Mouse (Mus musculus) layer of hippocampus, postnatal 36 days (tissue): ENCODE results near the gene Calhm4. TPM values are rescaled to one million over a fixed set of nuclear protein-coding genes. Genes with fewer than 3 reads are reported as not detected.

ENCODE experiments used
- total RNA-seq, 2 experiments: library from RNA; stranded (reverse); gene quantifications; 2 replicates each; pipeline ENCODE4 v1.2.3; 2021

The Calhm4 gene
- total RNA-seq, 2 experiments from 2014 or later = not detected

Other genes starting within 250 kb of the Calhm4 start
- not detected for gene Sult3a1, start 186.6 kb downstream of the Calhm4 start, total RNA-seq
- 1 to 10 TPM; 4.2 to 4.4 TPM for gene Rsph4a, start 139.2 kb downstream of the Calhm4 start, total RNA-seq
- 10 to 100 TPM; 15.1 to 16.8 TPM for gene Zup1, start 93.0 kb downstream of the Calhm4 start, total RNA-seq
- gene Rwdd1, start 24.7 kb downstream of the Calhm4 start, total RNA-seq = 100 to 1,000 TPM; 101 to 103 TPM
- not detected for gene Trappc3l, start 6.7 kb downstream of the Calhm4 start, total RNA-seq
- gene Calhm5, start 52.2 kb upstream of the Calhm4 start, total RNA-seq = 1 to 10 TPM; 3.4 to 4.3 TPM
- gene Calhm6, start 83.7 kb upstream of the Calhm4 start, total RNA-seq = not detected
- gene Dse, start 163.4 kb upstream of the Calhm4 start, total RNA-seq = 1 to 10 TPM; 7.8 TPM
- gene Tspyl1, start 237.9 kb upstream of the Calhm4 start, total RNA-seq = 100 to 1,000 TPM; 151 to 170 TPM